Mouse (Mus musculus): ENCODE measurements around the gene Scrg1. TPM values are rescaled to one million over a fixed set of nuclear protein-coding genes. Genes with fewer than 3 reads are reported as not detected.

Scrg1 gene
- total and polyA plus RNA-seq, 3 experiments, result not detected

DNA sequence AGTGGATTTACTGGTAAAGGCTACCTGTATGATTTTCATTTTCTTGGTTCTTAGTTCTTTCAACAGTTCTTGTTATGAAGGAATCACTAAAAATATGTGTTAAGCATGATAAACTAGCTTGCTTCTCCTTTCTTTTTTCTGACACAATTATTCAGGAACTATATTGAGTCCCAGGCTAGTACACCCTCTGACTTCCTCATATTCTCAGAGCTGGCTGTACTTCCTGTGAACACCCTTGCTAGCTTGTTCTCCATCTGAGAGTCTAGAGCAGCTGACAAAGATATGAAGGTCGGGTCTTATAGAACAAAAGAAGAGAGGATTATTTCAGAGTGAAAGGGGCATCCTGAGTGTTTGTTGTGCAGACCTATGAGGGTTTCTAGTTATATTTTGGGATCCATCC, 7.1 kb downstream of the Scrg1 start:
- Histone ChIP-seq H3K9me3 (replicated peaks; ENCODE audit: low read length) (no peaks in the 10 kb centered on the region), H3K4me3 (replicated peaks in 1 of 3; ENCODE audit: low read depth in 2 of 3, low read length in 2 of 3, poor library complexity in 1 of 3) (no peak overlapping the region), H3K4me2 (ENCODE audit: insufficient read depth, low read depth, poor library complexity, severe bottlenecking) (no peak overlapping the region), H3K79me2 (replicated peaks; ENCODE audit: control insufficient read depth, extremely low read depth, insufficient read depth, poor library complexity, severe bottlenecking) (no peaks in the 10 kb centered on the region), H3K4me1 (ENCODE audit: control insufficient read depth in 1 of 2, insufficient read depth in 2 of 2) (peaks cover 3 to 11% of the 10 kb centered on the region in 2 experiments; a peak in 3 of 4 replicates), H3K27ac (ENCODE audit: insufficient read depth, low read depth) (no peak overlapping the region), H3K36me3 (replicated peaks in 1 of 2; ENCODE audit: control insufficient read depth in 1 of 2, insufficient read depth in 1 of 2, low read length in 1 of 2) (no peaks in the 10 kb centered on the region), H3K27me3 (replicated peaks) (no peaks in the 10 kb centered on the region), H3K9ac (ENCODE audit: insufficient read depth, low read depth) (no peak overlapping the region)
- DNase-seq (ENCODE audit: extremely low read depth), result peak; percentile 4
- dilution Hi-C loops (cut with MboI; ENCODE audit: extremely low pct_ligation_motif_present, extremely low pct_unique_long_range_greater_than_20kb, low sequenced_read_pairs) (no loop called here), in situ Hi-C loops (cut with MboI; ENCODE audit: low pct_ligation_motif_present, low pct_unique_long_range_greater_than_20kb, low sequenced_read_pairs) (no loop called here)
- TF ChIP-seq JUND (conservative IDR thresholded peaks at IDR 0.05; ENCODE audit: low read depth, low read length) (no peak), CHD2 (IDR thresholded peaks at IDR 0.05; ENCODE audit: low read length) (no peak), E2F4 (IDR thresholded peaks at IDR 0.05; ENCODE audit: insufficient replicate concordance, low read depth, low read length) (no peak), ETS1 (conservative IDR thresholded peaks at IDR 0.05; ENCODE audit: low read depth, low read length) (no peak), SMC3 (IDR thresholded peaks at IDR 0.05; ENCODE audit: low read depth, low read length) (no peak), USF2 (conservative IDR thresholded peaks at IDR 0.05; ENCODE audit: low read depth, low read length) (no peak), EP300 (IDR thresholded peaks at IDR 0.05; ENCODE audit: low read length) (no peak), NRF1 (IDR thresholded peaks at IDR 0.05; ENCODE audit: low read depth, low read length) (no peak), POLR2AphosphoS2 (IDR thresholded peaks at IDR 0.05; ENCODE audit: low read depth, low read length) (no peak), RCOR1 (conservative IDR thresholded peaks at IDR 0.05; ENCODE audit: low read depth, low read length) (no peak), MAX (IDR thresholded peaks at IDR 0.05; ENCODE audit: low read length) (no peak), MAFK (IDR thresholded peaks at IDR 0.05; ENCODE audit: insufficient replicate concordance, low read length) (no peak), MXI1 (IDR thresholded peaks at IDR 0.05; ENCODE audit: low read depth, low read length) (no peak), CTCF (conservative IDR thresholded peaks at IDR 0.05 in 1 of 2, IDR thresholded peaks at IDR 0.05 in 1 of 2; ENCODE audit: low read depth in 2 of 2, low read length in 2 of 2) (no peak), ZKSCAN1 (IDR thresholded peaks at IDR 0.05; ENCODE audit: borderline replicate concordance, low read depth, low read length) (no peak), MAZ (IDR thresholded peaks at IDR 0.05; ENCODE audit: low read depth, low read length) (no peak)

DNA sequence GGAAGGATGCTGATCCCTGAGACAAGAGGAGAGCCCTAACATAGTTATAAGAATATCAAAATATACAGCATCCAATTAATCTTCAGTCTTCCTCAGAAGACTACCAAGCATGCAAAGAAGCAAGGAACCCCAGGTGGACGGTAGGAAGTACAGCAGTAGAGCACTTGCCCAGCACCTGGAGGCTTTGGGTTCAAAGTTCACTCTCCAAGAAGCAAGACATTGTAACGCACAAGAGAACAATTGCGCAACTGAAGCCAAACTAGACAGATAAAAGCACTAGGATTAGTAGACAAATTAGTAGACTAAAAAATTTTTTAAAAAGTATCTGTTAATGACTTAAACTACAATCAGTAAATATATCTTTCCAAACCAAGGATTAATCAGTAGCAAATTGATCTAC, 8.0 kb downstream of the Scrg1 start:
- Histone ChIP-seq H3K4me1 (ENCODE audit: control insufficient read depth in 1 of 2, insufficient read depth in 2 of 2) (peaks cover 2 to 10% of the 10 kb centered on the region in 2 experiments; a peak in 3 of 4 replicates), H3K27ac (ENCODE audit: insufficient read depth, low read depth) (no peak overlapping the region), H3K27me3 (replicated peaks) (no peaks in the 10 kb centered on the region), H3K4me3 (replicated peaks in 1 of 3; ENCODE audit: low read depth in 2 of 3, low read length in 2 of 3, poor library complexity in 1 of 3) (no peak overlapping the region), H3K79me2 (replicated peaks; ENCODE audit: control insufficient read depth, extremely low read depth, insufficient read depth, poor library complexity, severe bottlenecking) (no peaks in the 10 kb centered on the region), H3K36me3 (replicated peaks in 1 of 2; ENCODE audit: control insufficient read depth in 1 of 2, insufficient read depth in 1 of 2, low read length in 1 of 2) (no peaks in the 10 kb centered on the region), H3K9me3 (replicated peaks; ENCODE audit: low read length) (no peaks in the 10 kb centered on the region), H3K4me2 (ENCODE audit: insufficient read depth, low read depth, poor library complexity, severe bottlenecking) (no peak overlapping the region), H3K9ac (ENCODE audit: insufficient read depth, low read depth) (no peak overlapping the region)
- dilution Hi-C loops (cut with MboI; ENCODE audit: extremely low pct_ligation_motif_present, extremely low pct_unique_long_range_greater_than_20kb, low sequenced_read_pairs) (no loop called here), in situ Hi-C loops (cut with MboI; ENCODE audit: low pct_ligation_motif_present, low pct_unique_long_range_greater_than_20kb, low sequenced_read_pairs) (no loop called here)
- no peak for DNase-seq (ENCODE audit: extremely low read depth)
- no peak for TF ChIP-seq RCOR1 (conservative IDR thresholded peaks at IDR 0.05; ENCODE audit: low read depth, low read length)
- TF ChIP-seq USF2 (conservative IDR thresholded peaks at IDR 0.05; ENCODE audit: low read depth, low read length), result no peak
- no peak for TF ChIP-seq POLR2AphosphoS2 (IDR thresholded peaks at IDR 0.05; ENCODE audit: low read depth, low read length)
- no peak for TF ChIP-seq KAT2A (IDR thresholded peaks at IDR 0.05; ENCODE audit: insufficient replicate concordance, low read length)
- no peak for TF ChIP-seq ZNF384 (IDR thresholded peaks at IDR 0.05; ENCODE audit: low read depth, low read length)
- TF ChIP-seq PAX5 (IDR thresholded peaks at IDR 0.05; ENCODE audit: low read length), result no peak
- no peak for TF ChIP-seq CHD2 (IDR thresholded peaks at IDR 0.05; ENCODE audit: low read length)
- TF ChIP-seq ZMIZ1 (IDR thresholded peaks at IDR 0.05; ENCODE audit: low read depth, low read length), result no peak
- TF ChIP-seq SIN3A (IDR thresholded peaks at IDR 0.05; ENCODE audit: low read length), result no peak
- no peak for TF ChIP-seq ZC3H11A (IDR thresholded peaks at IDR 0.05; ENCODE audit: low read depth, low read length)
- no peak for TF ChIP-seq MXI1 (IDR thresholded peaks at IDR 0.05; ENCODE audit: low read depth, low read length)
- no peak for TF ChIP-seq MAZ (IDR thresholded peaks at IDR 0.05; ENCODE audit: low read depth, low read length)
- no peak for TF ChIP-seq GABPA (IDR thresholded peaks at IDR 0.05; ENCODE audit: insufficient replicate concordance, low read depth, low read length)
